Mouse (Mus musculus): Measurements from ENCODE around the gene 4930503B20Rik. TPM values are rescaled to one million over a fixed set of nuclear protein-coding genes. Genes with fewer than 3 reads are reported as not detected.

4930503B20Rik gene
- polyA plus RNA-seq, 1 experiment: not detected

DNA sequence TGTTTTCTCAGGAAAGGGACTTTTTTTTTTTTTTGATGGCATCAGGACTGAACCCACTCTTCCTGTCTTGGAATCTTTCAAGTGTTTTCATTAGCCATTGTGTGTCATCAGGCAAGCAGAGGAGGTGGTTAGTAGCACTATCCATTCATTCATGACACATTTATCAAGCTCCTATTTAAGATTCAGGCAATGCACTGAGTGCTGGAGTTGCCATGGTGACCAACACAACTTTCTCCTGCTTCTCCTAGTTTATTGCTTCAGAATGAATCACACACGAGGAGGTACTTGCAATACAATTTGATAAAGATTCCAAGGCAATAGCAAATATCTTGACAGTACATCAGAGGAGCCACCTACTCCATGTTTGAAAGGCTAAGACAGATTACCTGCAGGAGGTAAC, 43.7 kb downstream of the 4930503B20Rik start:
- H3K27me3 ChIP-seq (ENCODE audit: control insufficient read depth, insufficient read depth, low read length): no peaks in the 10 kb centered on the region
- WGBS: 59% methylated on average over 1 of the region's 1 CpGs
- H3K36me3 ChIP-seq (ENCODE audit: control insufficient read depth, insufficient read depth, low read length): no peaks in the 10 kb centered on the region
- H3K27ac ChIP-seq (ENCODE audit: insufficient read depth, low read length): no peak overlapping the region
- no peaks in the 10 kb centered on the region for H3K4me1 ChIP-seq (ENCODE audit: control insufficient read depth, insufficient read depth, insufficient read length)
- no peak for DNase-seq (ENCODE audit: low read depth in 1 of 2, low spot score in 2 of 2)
- H3K4me3 ChIP-seq (ENCODE audit: extremely low read depth, insufficient read depth, insufficient read length): no peak overlapping the region
- TF ChIP-seq CTCF (IDR thresholded peaks at IDR 0.05; ENCODE audit: extremely low read depth, insufficient read depth, insufficient read length, insufficient replicate concordance) (no peak), POLR2A (IDR thresholded peaks at IDR 0.05; ENCODE audit: low read depth, low read length) (no peak)

GRCm38 (mm10) chr3:146604647-146605046, 46.5 kb downstream of the 4930503B20Rik start:
- H3K4me3 ChIP-seq (ENCODE audit: extremely low read depth, insufficient read depth, insufficient read length): no peak overlapping the region
- no peak overlapping the region for H3K27ac ChIP-seq (ENCODE audit: insufficient read depth, low read length)
- H3K27me3 ChIP-seq (ENCODE audit: control insufficient read depth, insufficient read depth, low read length): no peaks in the 10 kb centered on the region
- no peak for DNase-seq (ENCODE audit: low read depth in 1 of 2, low spot score in 2 of 2)
- H3K4me1 ChIP-seq (ENCODE audit: control insufficient read depth, insufficient read depth, insufficient read length): no peaks in the 10 kb centered on the region
- WGBS: 89% methylated on average over 9 of the region's 9 CpGs
- no peak for TF ChIP-seq CTCF (IDR thresholded peaks at IDR 0.05; ENCODE audit: extremely low read depth, insufficient read depth, insufficient read length, insufficient replicate concordance)
- no peak for TF ChIP-seq POLR2A (IDR thresholded peaks at IDR 0.05; ENCODE audit: low read depth, low read length)
- no peaks in the 10 kb centered on the region for H3K36me3 ChIP-seq (ENCODE audit: control insufficient read depth, insufficient read depth, low read length)

DNA sequence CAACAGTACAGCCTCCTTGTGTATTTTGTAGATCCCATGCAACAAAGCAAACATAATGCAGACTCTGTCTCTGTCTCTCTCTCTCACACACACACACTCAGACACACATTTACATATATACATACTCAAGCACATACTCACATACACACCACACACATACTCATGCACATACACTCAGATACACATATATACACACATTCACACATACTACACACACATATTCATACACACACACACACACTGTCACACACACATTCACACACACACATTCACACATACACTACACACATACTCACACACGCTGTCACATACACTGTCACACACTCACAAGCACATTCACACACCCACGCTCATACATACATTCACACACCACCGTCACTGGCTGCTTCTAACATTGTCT, 48.6 kb downstream of the 4930503B20Rik start:
- TF ChIP-seq CTCF (IDR thresholded peaks at IDR 0.05; ENCODE audit: extremely low read depth, insufficient read depth, insufficient read length, insufficient replicate concordance) (no peak), POLR2A (IDR thresholded peaks at IDR 0.05; ENCODE audit: low read depth, low read length) (no peak)
- H3K27me3 ChIP-seq (ENCODE audit: control insufficient read depth, insufficient read depth, low read length): no peaks in the 10 kb centered on the region
- H3K27ac ChIP-seq (ENCODE audit: insufficient read depth, low read length): no peak overlapping the region
- no peaks in the 10 kb centered on the region for H3K36me3 ChIP-seq (ENCODE audit: control insufficient read depth, insufficient read depth, low read length)
- no peak overlapping the region for H3K4me3 ChIP-seq (ENCODE audit: extremely low read depth, insufficient read depth, insufficient read length)
- no peak for DNase-seq (ENCODE audit: low read depth in 1 of 2, low spot score in 2 of 2)
- H3K4me1 ChIP-seq (ENCODE audit: control insufficient read depth, insufficient read depth, insufficient read length): no peaks in the 10 kb centered on the region
- WGBS: 91% methylated on average over 3 of the region's 3 CpGs

DNA sequence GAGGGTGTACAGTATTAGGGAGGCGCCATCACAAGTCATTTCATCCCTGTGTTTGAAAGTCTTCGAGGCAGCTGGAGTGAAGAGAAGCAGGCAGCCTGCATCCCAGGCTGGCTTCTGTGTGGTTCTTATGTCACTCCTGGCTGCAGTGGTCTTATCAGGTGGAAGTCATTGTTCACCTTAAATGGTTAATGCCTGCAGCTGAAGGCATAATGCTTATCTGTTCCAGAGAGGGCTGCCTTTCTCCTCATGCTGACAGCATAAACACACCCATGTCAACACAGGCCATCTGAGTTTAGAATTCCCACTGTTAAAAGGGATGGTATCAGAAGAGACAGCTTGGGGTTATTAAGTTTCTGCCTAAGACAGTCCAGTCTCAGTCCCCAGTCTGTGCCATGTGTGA, 49.9 kb downstream of the 4930503B20Rik start:
- Histone ChIP-seq H3K36me3 (ENCODE audit: control insufficient read depth, insufficient read depth, low read length) (no peaks in the 10 kb centered on the region), H3K4me1 (ENCODE audit: control insufficient read depth, insufficient read depth, insufficient read length) (no peaks in the 10 kb centered on the region), H3K27ac (ENCODE audit: insufficient read depth, low read length) (no peak overlapping the region), H3K27me3 (ENCODE audit: control insufficient read depth, insufficient read depth, low read length) (no peaks in the 10 kb centered on the region), H3K4me3 (ENCODE audit: extremely low read depth, insufficient read depth, insufficient read length) (no peak overlapping the region)
- no peak for TF ChIP-seq POLR2A (IDR thresholded peaks at IDR 0.05; ENCODE audit: low read depth, low read length)
- no peak for TF ChIP-seq CTCF (IDR thresholded peaks at IDR 0.05; ENCODE audit: extremely low read depth, insufficient read depth, insufficient read length, insufficient replicate concordance)
- no peak for DNase-seq (ENCODE audit: low read depth in 1 of 2, low spot score in 2 of 2)
- WGBS: 93% methylated on average over 2 of the region's 2 CpGs

DNA sequence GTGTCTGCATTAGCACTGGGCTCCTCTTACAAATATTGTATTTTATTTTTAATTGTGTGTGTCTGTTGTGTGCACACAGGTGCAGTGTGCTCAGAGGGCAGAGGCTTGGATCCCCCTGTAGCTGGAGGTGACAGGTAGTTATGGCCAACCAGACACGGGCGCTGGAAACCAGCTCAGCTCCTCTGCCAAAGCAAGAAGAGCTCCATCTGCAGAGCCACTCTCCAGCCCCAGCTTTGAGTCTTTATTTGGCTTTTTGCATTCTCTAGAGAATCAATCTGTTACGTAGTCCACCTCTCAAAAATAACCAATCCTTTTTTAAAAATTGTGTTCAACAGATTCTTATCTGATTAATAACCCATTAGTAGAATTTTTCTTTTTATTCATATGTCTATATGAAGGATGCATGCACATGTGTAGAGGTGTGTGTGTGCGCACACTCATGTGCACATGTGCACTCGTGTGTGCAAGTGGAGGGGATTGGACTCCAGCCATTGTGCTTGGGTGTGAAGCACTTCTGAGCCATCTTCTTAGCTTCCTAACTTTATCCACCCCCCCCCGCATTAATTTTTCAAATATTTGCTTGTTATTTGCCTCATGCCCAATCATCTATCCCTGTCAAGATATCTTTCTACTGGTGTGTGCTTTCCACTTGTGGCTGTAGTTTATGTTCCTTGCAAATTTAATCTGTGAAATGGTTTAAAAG, 51.8 kb downstream of the 4930503B20Rik start:
- no peaks in the 10 kb centered on the region for H3K27me3 ChIP-seq (ENCODE audit: control insufficient read depth, insufficient read depth, low read length)
- WGBS: 90% methylated on average over 6 of the region's 6 CpGs
- H3K4me3 ChIP-seq (ENCODE audit: extremely low read depth, insufficient read depth, insufficient read length): no peak overlapping the region
- no peaks in the 10 kb centered on the region for H3K4me1 ChIP-seq (ENCODE audit: control insufficient read depth, insufficient read depth, insufficient read length)
- H3K36me3 ChIP-seq (ENCODE audit: control insufficient read depth, insufficient read depth, low read length): no peaks in the 10 kb centered on the region
- TF ChIP-seq CTCF (IDR thresholded peaks at IDR 0.05; ENCODE audit: extremely low read depth, insufficient read depth, insufficient read length, insufficient replicate concordance) (no peak), POLR2A (IDR thresholded peaks at IDR 0.05; ENCODE audit: low read depth, low read length) (no peak)
- H3K27ac ChIP-seq (ENCODE audit: insufficient read depth, low read length): no peak overlapping the region
- DNase-seq (ENCODE audit: low read depth in 1 of 2, low spot score in 2 of 2): no peak

- DNase-seq (ENCODE audit: low read depth in 1 of 2, low spot score in 2 of 2): no peak
- H3K36me3 ChIP-seq (ENCODE audit: control insufficient read depth, insufficient read depth, low read length): no peaks in the 10 kb centered on the region
- H3K27me3 ChIP-seq (ENCODE audit: control insufficient read depth, insufficient read depth, low read length): no peaks in the 10 kb centered on the region
- H3K27ac ChIP-seq (ENCODE audit: insufficient read depth, low read length): no peak overlapping the region
- H3K4me1 ChIP-seq (ENCODE audit: control insufficient read depth, insufficient read depth, insufficient read length): no peaks in the 10 kb centered on the region
- 74% methylated on average over 6 of the region's 6 CpGs for WGBS
- no peak overlapping the region for H3K4me3 ChIP-seq (ENCODE audit: extremely low read depth, insufficient read depth, insufficient read length)
- TF ChIP-seq CTCF (IDR thresholded peaks at IDR 0.05; ENCODE audit: extremely low read depth, insufficient read depth, insufficient read length, insufficient replicate concordance): no peak
- TF ChIP-seq POLR2A (IDR thresholded peaks at IDR 0.05; ENCODE audit: low read depth, low read length): no peak
These were observed 52.7 kb downstream of the 4930503B20Rik start for GRCm38 (mm10) chr3:146598411-146598810.

- no peak overlapping the region for H3K27ac ChIP-seq (ENCODE audit: insufficient read depth, low read length)
- no peaks in the 10 kb centered on the region for H3K27me3 ChIP-seq (ENCODE audit: control insufficient read depth, insufficient read depth, low read length)
- no peaks in the 10 kb centered on the region for H3K36me3 ChIP-seq (ENCODE audit: control insufficient read depth, insufficient read depth, low read length)
- TF ChIP-seq POLR2A (IDR thresholded peaks at IDR 0.05; ENCODE audit: low read depth, low read length) (no peak), CTCF (IDR thresholded peaks at IDR 0.05; ENCODE audit: extremely low read depth, insufficient read depth, insufficient read length, insufficient replicate concordance) (no peak)
- 92% methylated on average over 7 of the region's 7 CpGs for WGBS
- DNase-seq (ENCODE audit: low read depth in 1 of 2, low spot score in 2 of 2): no peak
- H3K4me1 ChIP-seq (ENCODE audit: control insufficient read depth, insufficient read depth, insufficient read length): no peaks in the 10 kb centered on the region
- H3K4me3 ChIP-seq (ENCODE audit: extremely low read depth, insufficient read depth, insufficient read length): no peak overlapping the region
These were observed 54.3 kb downstream of the 4930503B20Rik start for GRCm38 (mm10) chr3:146596864-146597263.

All from spleen, adult 2 months (tissue).